Mouse (Mus musculus) kidney, adult 18-20 months (tissue): ENCODE results near the gene Rps3.

Experiments
- DNase-seq: peaks from one replicate; pipeline ENCODE4 v3.0.0; 2021

Rps3 gene

DNA sequence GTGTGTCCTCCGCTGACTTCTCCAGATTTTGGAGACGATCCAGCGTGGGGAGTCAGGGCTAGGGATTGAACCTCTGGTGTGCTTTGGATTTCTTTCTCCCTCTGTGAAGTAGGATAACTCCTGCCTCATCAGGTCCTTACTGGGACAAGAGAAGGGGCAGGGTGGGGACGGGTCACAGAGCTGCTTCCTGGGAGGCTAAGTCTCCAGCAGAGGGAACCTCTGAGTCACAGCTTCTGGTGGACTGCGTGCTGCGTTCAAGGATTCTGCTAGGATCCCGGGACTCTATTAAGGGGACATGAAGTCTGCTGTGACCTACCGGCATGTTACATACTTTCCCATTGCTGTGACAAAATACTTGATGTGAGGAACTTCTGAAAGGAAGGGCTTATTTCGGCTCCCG lies 44.7 kb downstream of the Rps3 start:
- no peak for DNase-seq

DNA sequence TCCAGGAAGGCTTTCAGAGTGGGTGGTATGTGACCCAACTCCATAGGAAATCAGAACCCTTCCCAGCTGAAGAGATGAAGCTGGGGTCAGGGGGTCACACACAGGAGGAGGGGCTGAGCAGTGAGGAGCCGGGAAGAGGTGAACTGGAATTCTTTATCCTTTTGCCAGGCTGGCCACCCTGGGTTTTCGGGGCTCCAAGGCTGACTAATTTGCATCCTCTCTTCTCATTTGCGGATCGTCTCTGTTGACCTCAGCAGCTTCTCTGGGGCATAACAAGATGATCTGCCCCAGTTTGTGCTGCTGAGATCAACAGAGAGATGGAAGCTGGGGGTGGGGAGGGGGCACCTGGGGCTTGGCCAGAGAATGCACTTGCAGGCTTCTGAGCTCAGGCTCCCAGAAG lies 47.0 kb downstream of the Rps3 start:
- no peak for DNase-seq

DNA sequence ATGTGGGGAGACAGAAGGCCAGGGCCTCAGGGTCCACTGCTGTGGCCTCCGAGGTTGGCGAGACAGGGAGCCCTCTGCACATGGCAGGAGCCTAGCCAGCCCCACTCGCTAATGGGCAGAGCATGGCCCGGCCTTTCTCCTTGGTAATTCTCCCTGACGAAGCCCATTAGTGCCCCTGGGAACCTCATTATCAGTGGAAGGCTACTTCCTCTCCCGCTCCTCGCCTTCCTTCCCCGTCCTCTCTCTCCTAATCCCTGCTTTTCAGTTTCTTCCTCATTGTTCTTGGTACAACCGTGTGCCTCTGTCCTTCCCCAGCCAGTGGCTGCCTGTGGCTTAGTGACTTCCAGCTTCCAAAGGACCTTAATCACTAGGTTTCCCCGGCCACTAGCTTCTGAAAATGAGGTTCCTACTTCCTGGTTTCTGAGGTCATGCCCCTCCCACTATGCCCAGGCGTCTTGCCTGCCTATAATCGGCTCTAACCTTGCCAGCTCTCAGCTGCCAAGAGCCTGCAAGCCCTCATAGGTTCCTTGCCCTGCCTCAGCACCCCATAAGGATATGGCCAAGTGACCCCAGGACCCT lies 48.8 kb downstream of the Rps3 start:
- DNase-seq, result no peak

DNA sequence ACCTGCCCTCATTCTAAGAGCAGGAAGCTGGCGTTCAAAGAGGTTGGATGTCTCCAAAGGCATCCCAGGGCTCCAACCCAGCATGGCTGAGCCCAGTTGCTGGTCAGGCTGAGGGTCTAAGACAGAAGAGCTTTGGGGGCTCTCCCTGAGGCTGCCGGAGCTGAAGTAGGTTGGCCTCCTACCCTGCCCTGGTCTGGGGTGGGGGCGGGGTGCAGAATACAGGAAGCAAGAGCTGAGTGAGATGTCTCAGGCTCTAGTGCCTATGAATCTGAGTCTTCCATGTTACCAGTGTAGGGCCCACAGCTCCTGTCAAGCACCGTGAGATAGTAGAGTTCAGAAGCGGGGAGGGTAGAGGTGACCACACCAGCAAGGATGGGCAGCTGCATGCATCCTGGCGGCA lies 50.7 kb downstream of the Rps3 start:
- DNase-seq, result no peak

DNA sequence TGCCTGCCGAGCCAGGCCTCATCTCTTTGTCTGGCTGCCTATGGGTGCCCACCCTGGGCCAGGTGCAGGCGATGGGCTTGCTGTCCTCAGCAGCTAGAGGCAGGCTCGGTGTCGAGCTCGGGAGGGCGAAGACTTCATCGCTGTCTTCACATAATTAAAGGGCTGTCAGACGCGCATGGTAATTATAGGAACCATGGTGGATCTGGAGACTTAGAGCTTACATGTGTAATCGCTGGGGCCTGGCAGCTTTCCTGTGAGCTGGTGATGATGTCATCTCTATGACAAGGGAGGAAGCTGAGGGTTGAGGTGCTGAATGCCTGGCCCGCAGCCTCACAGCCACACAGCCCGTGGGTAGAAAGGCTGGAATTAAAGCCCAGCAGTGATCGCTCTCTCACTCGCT lies 51.3 kb downstream of the Rps3 start:
- no peak for DNase-seq

DNA sequence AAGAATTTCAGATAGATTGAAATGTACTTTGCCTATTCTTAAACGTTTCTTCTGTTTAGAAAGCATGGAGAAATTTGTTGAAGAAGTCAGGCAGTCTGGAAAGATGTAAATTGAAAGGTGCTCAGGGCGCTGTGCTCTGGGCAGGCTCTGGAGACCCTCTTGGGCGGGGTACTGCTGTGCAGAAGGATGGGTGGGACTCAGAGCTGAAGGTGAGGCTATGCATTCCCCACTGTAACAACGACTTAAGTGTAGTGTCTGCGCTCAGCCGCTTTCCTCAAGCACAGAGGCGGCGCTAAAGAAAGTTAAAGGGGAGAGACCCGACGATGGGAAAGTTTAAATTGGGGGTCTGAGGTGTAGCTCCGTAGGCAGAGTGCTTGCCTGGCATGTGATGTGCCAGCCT lies 53.3 kb downstream of the Rps3 start:
- DNase-seq, result no peak

DNA sequence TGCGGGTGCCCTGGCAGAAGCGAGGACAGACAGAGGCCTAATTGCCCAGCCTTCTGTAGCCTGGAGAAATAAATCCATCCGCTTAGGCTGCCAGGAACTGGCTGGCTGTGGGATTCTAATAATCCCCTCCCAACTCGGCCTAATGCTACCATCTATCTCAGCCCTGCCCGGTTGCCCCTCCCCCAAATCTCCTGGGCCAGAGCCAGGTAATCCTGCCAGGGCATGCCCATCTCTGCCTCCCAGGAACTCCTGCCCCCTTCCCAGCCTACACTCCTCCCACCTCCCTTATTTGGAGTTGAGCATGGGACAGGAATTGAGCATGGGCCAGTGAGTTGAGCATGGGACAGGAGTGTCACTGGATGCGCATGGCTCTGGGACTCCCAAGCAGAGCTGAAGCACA lies 53.8 kb downstream of the Rps3 start:
- DNase-seq, result no peak

DNA sequence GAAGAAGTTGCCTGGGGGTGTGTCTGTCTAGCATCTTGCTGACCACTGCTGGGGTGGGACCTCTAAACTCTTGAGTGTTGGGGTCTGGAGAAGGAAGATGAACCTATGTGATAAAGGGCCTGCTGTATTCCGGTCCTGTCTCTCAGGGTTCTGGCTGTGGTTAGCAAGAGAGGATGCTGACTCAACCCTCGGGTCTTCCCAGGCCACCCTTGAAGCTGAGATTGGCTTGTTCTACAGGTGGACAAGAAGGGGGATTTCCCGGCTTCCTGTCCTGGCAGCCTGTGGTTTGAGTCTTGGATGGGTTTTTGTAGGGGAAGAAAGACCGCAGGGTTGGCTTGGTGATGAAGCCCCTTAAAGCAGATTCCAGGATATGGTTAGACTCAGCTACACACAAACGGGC lies 54.7 kb downstream of the Rps3 start:
- no peak for DNase-seq

DNA sequence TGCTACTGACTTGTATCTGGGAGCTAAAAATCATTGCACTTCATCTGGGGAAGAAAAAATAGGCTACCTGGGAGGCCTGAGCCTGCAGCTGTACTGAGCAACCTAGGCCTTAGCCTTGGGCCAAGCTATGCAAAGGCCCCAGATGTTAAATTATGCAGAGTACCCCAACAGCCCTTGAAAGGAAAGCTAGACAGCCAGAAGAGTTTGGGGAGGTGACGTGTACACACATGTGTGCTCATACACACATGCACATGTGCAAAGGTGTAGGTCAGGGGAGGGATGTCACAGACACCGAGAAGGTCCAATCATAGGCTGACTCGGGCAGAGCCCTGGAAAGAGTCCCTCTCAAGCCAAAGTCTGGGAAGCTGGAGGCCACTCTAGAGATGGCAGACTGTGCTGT lies 55.6 kb downstream of the Rps3 start:
- no peak for DNase-seq
